Mouse (Mus musculus): Measurements from ENCODE around the gene Igsf11.

DNA sequence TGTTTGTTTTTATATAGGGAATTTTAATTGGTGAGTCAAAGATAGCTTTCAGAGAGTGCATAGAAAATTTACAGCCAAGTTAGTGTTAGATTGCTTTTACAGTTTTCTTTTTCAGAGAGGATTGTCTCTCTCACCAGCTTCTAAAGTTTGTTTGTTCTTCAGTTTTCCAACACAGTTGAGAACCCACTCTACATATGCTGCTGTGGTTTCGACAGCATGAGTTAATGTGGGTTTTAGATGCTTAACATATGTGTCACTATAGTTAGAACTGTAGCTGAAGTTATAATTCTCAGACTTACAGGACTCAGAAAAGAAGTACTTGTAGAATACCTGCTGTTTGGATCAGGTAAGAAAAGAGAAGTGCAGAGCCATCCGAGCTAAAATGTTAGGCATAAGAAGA is 25.6 kb downstream of the Igsf11 start:
- TF ChIP-seq EP300 (optimal IDR thresholded peaks at IDR 0.05) (no peak), CTCF (IDR thresholded peaks at IDR 0.05; ENCODE audit: low read depth) (no peak)
